Mouse (Mus musculus) ES-E14 (cell line): ENCODE measurements around the gene Nfkb1.

ENCODE experiments used
- CHD2 ChIP-seq: IDR thresholded peaks from 2 replicates; pipeline ENCODE4 v1.6.1; 2014; ENCODE audit warnings: mild to moderate bottlenecking, low read depth, low read length, inconsistent platforms
- MAFK ChIP-seq: IDR thresholded peaks from 2 replicates; pipeline ENCODE4 v1.6.1; 2014; ENCODE audit warnings: mild to moderate bottlenecking, low read depth, low read length, inconsistent platforms; ENCODE audit not compliant: insufficient read depth
- ZNF384 ChIP-seq: IDR thresholded peaks from 2 replicates; pipeline ENCODE4 v1.6.1; 2012; ENCODE audit warnings: low read depth, low read length, inconsistent platforms

- TF ChIP-seq ZNF384, result no peak
- TF ChIP-seq CHD2, result no peak
- no peak for TF ChIP-seq MAFK
Measured at GRCm38 (mm10) chr3:135672135-135672534, 19.2 kb downstream of the Nfkb1 start.
